Mouse (Mus musculus) left cerebral cortex, postnatal 25 days (tissue): ENCODE results near the gene Sh2b2. TPM values are rescaled to one million over a fixed set of nuclear protein-coding genes. Genes with fewer than 3 reads are reported as not detected.

Experiments
- total RNA-seq, 2 experiments: library from RNA; stranded (reverse); gene quantifications; 2 replicates each; pipeline ENCODE4 v1.2.3; 2021

Sh2b2 gene
- total RNA-seq, 2 experiments from 2014 or later: 7.2 to 8.2 TPM

Other genes with a start within 250 kb of the Sh2b2 start
- gene Upk3b, start 208.1 kb downstream of the Sh2b2 start, total RNA-seq: not detected
- not detected for gene Upk3bl, start 192.1 kb downstream of the Sh2b2 start, total RNA-seq
- gene Rasa4, start 162.6 kb downstream of the Sh2b2 start, total RNA-seq: 1 to 10 TPM; 3.5 to 5.0 TPM
- gene Polr2j, start 129.9 kb downstream of the Sh2b2 start, total RNA-seq: 10 to 100 TPM; 71.5 to 83.9 TPM
- gene Lrwd1, start 110.5 kb downstream of the Sh2b2 start, total RNA-seq: 10 to 100 TPM; 13.3 TPM
- gene Alkbh4, start 110.4 kb downstream of the Sh2b2 start, total RNA-seq: 1 to 10 TPM; 8.1 to 9.4 TPM
- gene Orai2, start 75.8 kb downstream of the Sh2b2 start, total RNA-seq: 10 to 100 TPM; 57.1 to 60.1 TPM
- gene Prkrip1, start 47.6 kb downstream of the Sh2b2 start, total RNA-seq: 10 to 100 TPM; 36.8 to 37.1 TPM